In the genomic region with DNA sequence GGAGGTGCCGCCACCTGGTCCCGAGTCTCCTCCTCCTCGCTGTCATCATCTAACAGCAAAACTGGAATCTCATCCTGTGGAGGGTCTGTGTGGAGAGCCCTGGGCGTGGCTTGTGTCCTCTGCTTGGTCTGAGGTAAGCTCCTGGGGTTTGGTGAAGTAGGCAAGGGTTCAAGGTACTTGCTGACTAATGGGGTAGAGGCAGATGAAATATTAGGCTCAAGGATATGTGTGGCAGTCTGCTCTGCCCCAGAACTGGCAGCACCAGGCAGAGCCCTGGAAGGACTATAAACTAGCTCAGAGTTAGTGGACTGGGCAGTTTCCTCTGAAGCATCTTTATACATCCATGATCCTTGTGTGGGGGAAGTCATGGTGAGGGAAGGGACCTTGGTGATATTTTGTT, we compare ENCODE assay signal across 16 mouse cellular contexts. TPM values are rescaled to one million over a fixed set of nuclear protein-coding genes. Genes with fewer than 3 reads are reported as not detected.
"Had no signal": no experiment of that assay in that cellular context is flagged by ENCODE, and none has a peak within 500 bp of the region (broad histone marks: within the 10 kb centered on the region; RNA-seq: fewer than 3 reads in every experiment).

No protein-coding gene starts in this region.

- H3K27me3 ChIP-seq: limb, embryonic 12.5 days; limb, embryonic 15.5 days; liver, embryonic 12.5 days; liver, embryonic 15.5 days; midbrain, embryonic 12.5 days; stomach, embryonic 15.5 days had no signal

- ATAC-seq: liver, embryonic 12.5 days had no signal

- H3K9ac ChIP-seq: limb, embryonic 12.5 days; limb, embryonic 15.5 days; liver, embryonic 12.5 days; liver, embryonic 15.5 days; midbrain, embryonic 12.5 days; stomach, embryonic 15.5 days had no signal

- H3K4me3 ChIP-seq: limb, embryonic 12.5 days; limb, embryonic 15.5 days; liver, embryonic 12.5 days; liver, embryonic 15.5 days; midbrain, embryonic 12.5 days; stomach, embryonic 15.5 days had no signal

- H3K4me2 ChIP-seq: limb, embryonic 12.5 days; limb, embryonic 15.5 days; liver, embryonic 12.5 days; liver, embryonic 15.5 days; midbrain, embryonic 12.5 days; stomach, embryonic 15.5 days had no signal

- H3K27ac ChIP-seq: limb, embryonic 12.5 days; limb, embryonic 15.5 days; liver, embryonic 12.5 days; liver, embryonic 15.5 days; macrophage; midbrain, embryonic 12.5 days; stomach, embryonic 15.5 days had no signal

- H3K4me1 ChIP-seq: limb, embryonic 12.5 days; limb, embryonic 15.5 days; liver, embryonic 12.5 days; liver, embryonic 15.5 days; midbrain, embryonic 12.5 days; stomach, embryonic 15.5 days had no signal

- DNase-seq: kidney, adult 9 months; kidney, postnatal 14 days; kidney, postnatal 4 days; left cerebral cortex, postnatal 4 days; lung, adult 2 months; lung, postnatal 14 days; right cerebral cortex, postnatal 4 days; thymus, adult 18-20 months; thymus, postnatal 36 days had no signal

- H3K9me3 ChIP-seq: limb, embryonic 12.5 days; limb, embryonic 15.5 days; liver, embryonic 12.5 days; liver, embryonic 15.5 days; midbrain, embryonic 12.5 days; stomach, embryonic 15.5 days had no signal

RNA-seq across cellular contexts. Expression of a gene that starts 10.4 kb away (rescaled TPM):
- polyA plus RNA-seq: macrophage had no signal
